Mouse (Mus musculus) ZHBTc4 (cell line): ENCODE results near the gene Pcdh11x.
"Not testable (repeated sequence)": the region's sequence is repeated elsewhere in the genome, so short reads cannot be mapped to it uniquely, and the experiment has no call there.

Experiments
- DNase-seq: peaks from one replicate; pipeline ENCODE4 v3.0.0-alpha.2; 2011; ENCODE audit warnings: low read depth, low spot score

The Pcdh11x gene

GRCm38 (mm10) chrX:120290011-120290899, at the start of gene Pcdh11x:
Pcdh11x (plus strand) TSS chrX:120290259.
- peak; percentile 58 for DNase-seq

GRCm38 (mm10) chrX:120260089-120260488, 30.0 kb upstream of the Pcdh11x start:
- no peak for DNase-seq

GRCm38 (mm10) chrX:120285522-120285921, 4.5 kb upstream of the Pcdh11x start:
- no peak for DNase-seq

GRCm38 (mm10) chrX:120287502-120287901, 2.6 kb upstream of the Pcdh11x start:
- no peak for DNase-seq

GRCm38 (mm10) chrX:120290900-120291280, 831 bp downstream of the Pcdh11x start:
- DNase-seq, result peak; percentile 6

- peak; percentile 1 for DNase-seq
These were observed 1.6 kb downstream of the Pcdh11x start for GRCm38 (mm10) chrX:120291696-120292095.

- peak; percentile 49 for DNase-seq
These were observed 3.0 kb downstream of the Pcdh11x start for GRCm38 (mm10) chrX:120292832-120293750.

- no peak for DNase-seq
These were observed 11.6 kb downstream of the Pcdh11x start for GRCm38 (mm10) chrX:120301469-120302175.

- DNase-seq, result not testable (repeated sequence)
These were observed 22.9 kb downstream of the Pcdh11x start, which contains the start of gene H2afb3 for GRCm38 (mm10) chrX:120312995-120313394. H2afb3 (minus strand) TSS chrX:120313095.

- no peak for DNase-seq
These were observed 176.2 kb downstream of the Pcdh11x start for GRCm38 (mm10) chrX:120466225-120466624.

GRCm38 (mm10) chrX:120486428-120486827, 196.4 kb downstream of the Pcdh11x start:
- no peak for DNase-seq

- DNase-seq, result no peak
These were observed 234.9 kb downstream of the Pcdh11x start for GRCm38 (mm10) chrX:120524986-120525385.

GRCm38 (mm10) chrX:120599309-120599708, 309.2 kb downstream of the Pcdh11x start:
- DNase-seq, result no peak

- no peak for DNase-seq
These were observed 328.4 kb downstream of the Pcdh11x start for GRCm38 (mm10) chrX:120618460-120618859.

GRCm38 (mm10) chrX:120670236-120670635, 380.2 kb downstream of the Pcdh11x start:
- not testable (repeated sequence) for DNase-seq

GRCm38 (mm10) chrX:120734144-120734543, 444.1 kb downstream of the Pcdh11x start:
- no peak for DNase-seq

GRCm38 (mm10) chrX:120735792-120736191, 445.7 kb downstream of the Pcdh11x start:
- no peak for DNase-seq

- DNase-seq, result peak; percentile 68
These were observed 654.5 kb downstream of the Pcdh11x start for GRCm38 (mm10) chrX:120944556-120944955.
